Mouse (Mus musculus) hindbrain, embryonic 16.5 days (tissue): ENCODE results near the gene Adcy1. TPM values are rescaled to one million over a fixed set of nuclear protein-coding genes. Genes with fewer than 3 reads are reported as not detected.

Source experiments
- ATAC-seq: fragments of 200-750 bp; cut with Nextera tagmentation; 2 replicates; pipeline ENCODE4 v1.8.0; 2017; ENCODE audit warnings: moderate TSS enrichment, moderate library complexity
- H3K27ac ChIP-seq: fragments of 300-500 bp; sonication (generic); 2 replicates; pipeline ENCODE4 v1.5.1; 2014; ENCODE audit warnings: low read depth, mild to moderate bottlenecking, control low read depth, low read length, moderate library complexity
- H3K27me3 ChIP-seq: fragments of 300-500 bp; sonication (generic); replicated peaks from 2 replicates; pipeline ENCODE4 v1.6.1; 2014; ENCODE audit warnings: low read length; ENCODE audit not compliant: control insufficient read depth, insufficient read depth
- H3K36me3 ChIP-seq: fragments of 300-500 bp; sonication (generic); 2 replicates; pipeline ENCODE4 v1.6.1; 2014; ENCODE audit warnings: mild to moderate bottlenecking, low read length, moderate library complexity, mixed read lengths; ENCODE audit not compliant: control insufficient read depth, insufficient read depth
- H3K4me1 ChIP-seq: fragments of 300-500 bp; sonication (generic); 2 replicates; pipeline ENCODE4 v1.6.1; 2014; ENCODE audit warnings: low read depth, low read length; ENCODE audit not compliant: control insufficient read depth, insufficient read depth
- H3K4me2 ChIP-seq: fragments of 300-500 bp; sonication (generic); 2 replicates; pipeline ENCODE4 v1.6.1; 2014; ENCODE audit warnings: mild to moderate bottlenecking, low read length, control low read depth, moderate library complexity
- H3K4me3 ChIP-seq: fragments of 300-500 bp; sonication (generic); 2 replicates; pipeline ENCODE4 v1.5.1; 2014; ENCODE audit warnings: mild to moderate bottlenecking, low read length, control low read depth, moderate library complexity
- H3K9ac ChIP-seq: fragments of 300-500 bp; sonication (generic); 2 replicates; pipeline ENCODE4 v1.6.1; 2014; ENCODE audit warnings: low read depth, mild to moderate bottlenecking, control low read depth, low read length, moderate library complexity
- H3K9me3 ChIP-seq: fragments of 300-500 bp; sonication (generic); 2 replicates; pipeline ENCODE4 v1.6.1; 2014; ENCODE audit warnings: mild to moderate bottlenecking, low read length, moderate library complexity; ENCODE audit not compliant: control insufficient read depth
- WGBS: fragments of 180-500 bp; shearing (Covaris S2); extraction: QIAGEN DNeasy Blood & Tissue Kit; methylation state at CpG from one replicate; pipeline ENCODE4 v1.1.7; 2014; 5-methylcytosine and 5-hydroxymethylcytosine counted together
- polyA plus RNA-seq: library from polyadenylated mRNA; unstranded; fragments of >200 nt; fragmentation: Nextera tagmentation; extraction: Ambion mirVana; gene quantifications from 2 replicates; pipeline ENCODE4 v1.2.1, GENCODE M21; 2015

The Adcy1 gene
- polyA plus RNA-seq, 1 experiment from 2014 or later = 15.2 TPM

DNA sequence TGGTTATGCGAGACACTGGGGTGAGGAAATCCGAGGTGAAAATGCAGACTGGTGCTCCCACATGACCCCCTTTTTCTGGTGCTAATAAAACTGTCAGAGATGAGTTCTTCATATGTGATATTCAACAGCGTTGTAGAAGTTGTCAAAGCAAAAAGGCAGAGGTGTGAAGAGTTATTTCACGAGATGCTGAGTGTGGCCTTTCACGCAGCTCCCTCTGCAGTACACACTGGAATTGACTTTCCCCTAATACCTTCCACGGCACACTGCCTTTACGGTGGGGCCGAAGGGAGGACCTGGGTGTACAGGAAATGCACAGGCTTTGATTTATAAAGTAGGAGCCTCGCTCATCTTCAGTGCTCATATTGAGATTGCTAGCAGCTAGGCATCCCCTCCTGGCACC, 129.8 kb downstream of the Adcy1 start:
- 76% methylated on average over 9 of the region's 9 CpGs for WGBS
- Histone ChIP-seq H3K36me3 (no peaks in the 10 kb centered on the region), H3K9ac (no peak overlapping the region), H3K27ac (no peak overlapping the region), H3K4me2 (no peak overlapping the region), H3K9me3 (no peaks in the 10 kb centered on the region), H3K27me3 (no peaks in the 10 kb centered on the region), H3K4me1 (no peaks in the 10 kb centered on the region), H3K4me3 (no peak overlapping the region)
- ATAC-seq = no peak

DNA sequence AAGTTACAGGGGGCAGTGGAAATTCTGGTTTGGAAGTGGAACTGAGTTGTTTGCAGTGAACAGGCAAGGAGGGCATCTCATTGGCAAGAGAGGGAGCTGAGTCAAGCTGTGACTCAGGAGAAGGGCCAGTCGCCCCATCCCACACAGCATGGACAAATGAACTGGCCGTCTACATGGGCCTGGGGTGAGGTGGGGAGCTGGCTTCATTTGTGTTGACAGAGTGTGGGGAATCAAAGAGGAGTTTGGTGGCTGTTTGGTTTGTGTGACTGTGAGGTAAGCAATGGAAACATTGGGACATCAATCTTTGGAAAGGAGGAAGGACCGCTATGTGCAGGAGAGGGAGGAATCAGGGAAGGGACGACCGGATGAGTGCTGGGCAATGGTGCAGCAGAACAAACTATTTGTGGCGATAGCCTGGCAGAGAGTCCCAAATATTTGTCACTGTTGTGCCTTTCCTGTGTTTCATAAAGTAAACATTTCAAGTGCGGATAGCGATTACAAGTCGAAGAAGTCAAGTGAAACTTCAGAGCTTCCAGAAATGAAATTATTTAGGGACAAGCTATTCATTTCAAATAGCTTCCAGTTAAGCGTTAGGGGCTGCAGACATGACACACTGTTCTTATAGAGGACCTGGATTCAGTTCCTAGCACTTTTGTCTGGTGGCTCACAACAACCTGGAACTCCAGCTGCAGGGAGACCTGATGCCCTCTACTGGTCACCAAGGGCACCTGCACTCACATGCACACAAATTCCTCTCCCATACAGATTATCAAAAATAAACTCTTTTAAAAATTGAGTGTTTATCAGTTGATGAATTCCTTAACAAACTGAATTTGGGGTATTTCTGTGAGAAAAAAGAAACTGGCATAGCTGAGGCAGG, 131.4 kb downstream of the Adcy1 start:
- H3K9me3 ChIP-seq = no peaks in the 10 kb centered on the region
- H3K4me3 ChIP-seq = no peak overlapping the region
- H3K9ac ChIP-seq = no peak overlapping the region
- H3K4me1 ChIP-seq = no peaks in the 10 kb centered on the region
- no peaks in the 10 kb centered on the region for H3K36me3 ChIP-seq
- no peak overlapping the region for H3K27ac ChIP-seq
- WGBS = 93% methylated on average over 10 of the region's 10 CpGs
- no peaks in the 10 kb centered on the region for H3K27me3 ChIP-seq
- H3K4me2 ChIP-seq = no peak overlapping the region
- ATAC-seq = no peak

DNA sequence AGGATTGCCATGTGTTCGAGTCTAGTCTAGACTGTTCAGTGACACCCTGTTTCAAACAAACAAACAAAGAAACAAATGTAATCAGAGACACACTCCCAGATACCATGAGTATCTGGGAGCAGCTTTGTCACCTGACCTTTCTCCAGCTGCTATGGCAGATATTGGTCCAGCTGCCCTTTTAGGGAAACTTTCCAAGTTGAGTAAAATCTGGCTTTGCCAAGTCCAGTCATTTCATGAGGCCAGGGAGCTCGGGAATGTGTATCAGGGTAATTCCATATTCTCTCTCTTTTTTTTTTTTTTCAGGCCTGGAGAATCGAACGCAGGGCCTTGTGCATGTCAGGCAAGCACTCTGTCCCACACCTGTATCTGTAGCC, 132.0 kb downstream of the Adcy1 start:
- Histone ChIP-seq H3K9me3 (no peaks in the 10 kb centered on the region), H3K27me3 (no peaks in the 10 kb centered on the region), H3K27ac (no peak overlapping the region), H3K36me3 (no peaks in the 10 kb centered on the region), H3K9ac (no peak overlapping the region), H3K4me2 (no peak overlapping the region), H3K4me1 (no peaks in the 10 kb centered on the region), H3K4me3 (no peak overlapping the region)
- 88% methylated on average over 4 of the region's 4 CpGs for WGBS
- ATAC-seq = no peak

DNA sequence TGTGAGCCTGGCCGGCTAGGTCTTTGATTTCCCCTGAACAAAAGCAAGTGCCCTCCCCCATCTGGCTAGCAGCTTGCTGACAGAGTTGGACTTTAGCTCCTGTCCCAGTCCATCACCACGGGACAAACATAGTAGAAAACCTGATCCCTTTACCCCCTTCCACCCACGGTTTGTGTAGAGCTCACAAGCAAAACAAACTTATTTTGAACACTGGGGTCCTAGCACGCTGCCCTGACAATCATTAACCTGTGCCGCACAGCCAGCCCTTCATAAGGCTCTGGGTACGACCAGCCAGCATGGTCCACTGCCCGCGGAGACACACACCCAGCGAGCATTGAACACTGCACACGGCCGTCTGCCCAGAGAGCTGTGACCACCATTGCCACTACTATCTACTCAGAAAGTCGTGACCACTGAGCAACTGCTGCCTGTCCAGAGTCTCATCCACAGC, 134.2 kb downstream of the Adcy1 start, which contains the start of gene Igfbp1:
Igfbp1 (plus strand) TSS at position 292 of the 451 bp plus-strand sequence.
- Histone ChIP-seq H3K36me3 (no peaks in the 10 kb centered on the region), H3K9ac (no peak within 1 kb of the TSS), H3K4me2 (no peak within 1 kb of the TSS), H3K9me3 (no peaks in the 10 kb centered on the region), H3K27ac (no peak within 1 kb of the TSS), H3K4me3 (no peak within 1 kb of the TSS), H3K4me1 (no peaks in the 10 kb centered on the region), H3K27me3 (no peaks in the 10 kb centered on the region)
- no peak for ATAC-seq
- WGBS = 31% methylated on average over 12 of the region's 12 CpGs

DNA sequence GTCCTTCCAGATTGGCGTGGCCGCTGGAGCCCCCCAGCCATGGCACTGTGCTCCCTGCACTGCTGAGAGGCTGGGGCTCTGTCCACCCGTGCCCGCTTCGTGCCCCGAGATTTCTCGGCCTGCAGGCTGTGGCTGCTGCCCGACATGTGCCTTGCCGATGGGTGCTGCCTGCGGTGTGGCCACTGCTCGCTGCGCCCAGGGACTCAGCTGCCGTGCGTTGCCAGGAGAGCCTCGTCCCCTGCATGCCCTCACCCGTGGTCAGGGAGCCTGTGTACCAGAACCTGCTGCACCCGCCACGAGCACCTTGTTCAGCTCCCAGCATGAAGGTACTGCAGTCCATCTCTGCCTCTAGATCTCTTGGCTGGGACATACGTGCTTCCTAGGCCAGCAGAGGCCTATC, 134.7 kb downstream of the Adcy1 start:
- H3K9ac ChIP-seq = no peak overlapping the region
- 92% methylated on average over 19 of the region's 19 CpGs for WGBS
- no peaks in the 10 kb centered on the region for H3K27me3 ChIP-seq
- no peak overlapping the region for H3K4me3 ChIP-seq
- H3K4me1 ChIP-seq = no peaks in the 10 kb centered on the region
- ATAC-seq = no peak
- H3K27ac ChIP-seq = no peak overlapping the region
- no peaks in the 10 kb centered on the region for H3K9me3 ChIP-seq
- no peaks in the 10 kb centered on the region for H3K36me3 ChIP-seq
- H3K4me2 ChIP-seq = no peak overlapping the region

DNA sequence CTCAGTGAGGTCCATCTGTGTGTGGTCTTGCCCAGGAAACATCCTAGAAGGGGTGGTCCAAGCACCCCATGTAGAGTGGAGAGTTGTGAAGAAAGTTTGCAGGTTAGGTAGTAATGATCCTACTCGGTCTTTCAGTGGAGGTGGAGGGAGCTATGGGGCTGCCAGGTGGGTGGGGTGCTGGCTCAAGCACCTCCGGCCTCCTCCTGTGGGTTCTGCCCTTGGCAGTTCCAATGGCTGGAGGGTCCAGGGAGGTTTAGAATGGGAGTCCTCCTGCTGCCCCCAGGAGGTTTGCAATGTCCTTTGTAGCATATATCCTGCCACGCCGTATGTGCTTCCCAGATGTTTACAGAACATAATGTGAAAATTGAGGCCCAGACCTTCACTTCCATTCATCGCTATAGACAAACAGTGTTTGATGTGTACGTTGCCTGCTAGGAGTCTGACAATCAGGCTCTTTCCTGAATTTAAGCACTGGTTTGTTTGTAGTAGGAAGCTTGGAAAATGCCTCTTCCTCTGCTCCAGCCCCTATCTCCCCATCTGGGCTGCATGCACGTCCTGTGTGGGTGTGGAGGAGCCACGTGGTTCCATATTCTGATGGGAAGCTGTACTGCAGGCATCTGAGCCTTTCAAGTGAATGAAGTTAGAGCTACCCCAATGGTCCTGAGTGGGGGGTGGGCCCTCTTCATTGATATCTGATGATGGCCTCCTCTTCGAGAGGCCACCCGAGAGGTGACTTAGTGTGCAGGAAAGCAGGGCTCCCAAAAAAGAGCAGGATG, 135.4 kb downstream of the Adcy1 start:
- no peaks in the 10 kb centered on the region for H3K27me3 ChIP-seq

DNA sequence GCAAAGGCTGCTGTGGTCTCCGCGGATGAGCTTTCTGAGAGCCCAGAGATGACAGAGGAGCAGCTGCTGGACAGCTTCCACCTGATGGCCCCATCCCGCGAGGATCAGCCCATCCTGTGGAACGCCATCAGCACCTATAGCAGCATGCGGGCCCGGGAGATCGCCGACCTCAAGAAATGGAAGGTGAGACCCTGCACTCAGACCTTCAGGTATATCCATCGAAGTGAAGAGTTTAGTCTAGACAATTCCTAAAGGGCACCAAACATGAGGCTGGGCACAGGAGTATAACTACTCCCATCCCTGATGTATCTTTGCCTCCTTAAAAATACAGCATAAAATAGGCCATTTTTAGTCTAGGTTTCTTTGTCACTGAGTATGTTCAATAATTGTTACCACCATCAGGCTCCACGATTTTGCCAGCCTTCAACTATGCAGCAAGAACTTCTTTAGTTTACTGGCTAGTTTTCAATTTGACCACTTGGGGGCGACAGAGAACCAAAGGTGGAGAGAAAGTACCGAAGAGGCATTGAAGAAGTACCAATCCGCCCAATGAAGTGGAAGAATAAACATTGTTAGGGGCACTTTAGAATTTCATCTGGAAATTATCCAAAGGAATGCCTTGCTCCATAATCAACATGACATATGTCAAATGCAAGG, 136.6 kb downstream of the Adcy1 start:
- no peak overlapping the region for H3K4me3 ChIP-seq
- no peaks in the 10 kb centered on the region for H3K9me3 ChIP-seq
- H3K4me2 ChIP-seq = no peak overlapping the region
- no peaks in the 10 kb centered on the region for H3K4me1 ChIP-seq
- no peak overlapping the region for H3K9ac ChIP-seq
- ATAC-seq = peak; percentile 25; the same call in 1 of the 2 replicates
- no peak overlapping the region for H3K27ac ChIP-seq
- WGBS = 55% methylated on average over 14 of the region's 14 CpGs
- H3K36me3 ChIP-seq = no peaks in the 10 kb centered on the region
- H3K27me3 ChIP-seq = no peaks in the 10 kb centered on the region

More for the DNA sequence above, 135.4 kb downstream of the Adcy1 start:
- H3K9ac ChIP-seq = no peak overlapping the region
- H3K27ac ChIP-seq = no peak overlapping the region
- no peaks in the 10 kb centered on the region for H3K9me3 ChIP-seq
- 82% methylated on average over 10 of the region's 10 CpGs for WGBS
- no peak overlapping the region for H3K4me2 ChIP-seq
- H3K36me3 ChIP-seq = no peaks in the 10 kb centered on the region
- H3K4me1 ChIP-seq = no peaks in the 10 kb centered on the region
- no peak overlapping the region for H3K4me3 ChIP-seq
- ATAC-seq = no peak

DNA sequence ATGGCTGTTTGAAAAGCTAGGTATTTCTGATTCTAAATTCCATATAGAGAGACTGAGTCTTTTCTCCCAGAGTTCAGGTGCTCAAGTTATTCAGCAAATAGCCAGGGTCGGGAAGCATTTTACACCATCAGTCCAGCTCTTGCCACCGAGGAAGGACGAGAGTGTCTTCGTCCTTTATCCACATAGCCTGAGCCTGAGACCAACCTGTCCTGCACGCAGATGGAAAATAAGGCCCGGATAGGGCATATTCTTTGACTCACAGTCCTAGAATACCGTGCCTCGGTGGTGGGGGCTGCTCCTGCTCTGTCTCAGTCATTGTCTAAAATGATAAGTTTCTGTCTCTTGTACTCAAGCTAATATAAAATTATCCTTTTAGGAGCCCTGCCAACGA, 137.1 kb downstream of the Adcy1 start:
- no peak for ATAC-seq
- Histone ChIP-seq H3K9ac (no peak overlapping the region), H3K36me3 (no peaks in the 10 kb centered on the region), H3K4me3 (no peak overlapping the region), H3K9me3 (no peaks in the 10 kb centered on the region), H3K4me1 (no peaks in the 10 kb centered on the region), H3K4me2 (no peak overlapping the region), H3K27me3 (no peaks in the 10 kb centered on the region), H3K27ac (no peak overlapping the region)
- WGBS = 88% methylated on average over 9 of the region's 9 CpGs

DNA sequence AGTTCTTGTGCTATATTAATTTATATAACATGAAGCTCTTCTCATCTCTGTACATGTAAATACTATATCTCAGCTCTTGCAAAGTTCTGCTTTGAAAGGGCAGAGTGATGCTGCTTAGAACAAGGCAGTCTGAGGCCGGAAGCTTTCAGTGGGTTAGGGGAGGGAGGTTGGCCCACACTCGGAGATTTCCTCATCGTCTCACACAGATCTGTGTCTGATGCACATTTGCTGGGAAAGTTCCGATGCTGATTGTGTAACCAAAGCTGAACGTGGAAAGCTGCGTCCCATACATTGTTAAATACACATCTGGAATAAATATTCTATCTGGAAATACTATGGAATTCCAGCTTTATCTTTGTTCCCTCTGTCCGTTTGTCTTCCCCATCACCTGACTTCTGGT, 138.9 kb downstream of the Adcy1 start:
- Histone ChIP-seq H3K9ac (no peak overlapping the region), H3K4me1 (no peaks in the 10 kb centered on the region), H3K4me3 (no peak overlapping the region), H3K27ac (no peak overlapping the region), H3K4me2 (no peak overlapping the region), H3K9me3 (no peaks in the 10 kb centered on the region), H3K27me3 (no peaks in the 10 kb centered on the region), H3K36me3 (no peaks in the 10 kb centered on the region)
- 85% methylated on average over 7 of the region's 7 CpGs for WGBS
- no peak for ATAC-seq
